Mouse (Mus musculus) right cerebral cortex, postnatal 4 days (tissue): Measurements from ENCODE around the gene Dnajb3.

Experiments used
- DNase-seq: peaks from one replicate; pipeline ENCODE4 v3.0.0-alpha.2; 2022

The Dnajb3 gene

DNA sequence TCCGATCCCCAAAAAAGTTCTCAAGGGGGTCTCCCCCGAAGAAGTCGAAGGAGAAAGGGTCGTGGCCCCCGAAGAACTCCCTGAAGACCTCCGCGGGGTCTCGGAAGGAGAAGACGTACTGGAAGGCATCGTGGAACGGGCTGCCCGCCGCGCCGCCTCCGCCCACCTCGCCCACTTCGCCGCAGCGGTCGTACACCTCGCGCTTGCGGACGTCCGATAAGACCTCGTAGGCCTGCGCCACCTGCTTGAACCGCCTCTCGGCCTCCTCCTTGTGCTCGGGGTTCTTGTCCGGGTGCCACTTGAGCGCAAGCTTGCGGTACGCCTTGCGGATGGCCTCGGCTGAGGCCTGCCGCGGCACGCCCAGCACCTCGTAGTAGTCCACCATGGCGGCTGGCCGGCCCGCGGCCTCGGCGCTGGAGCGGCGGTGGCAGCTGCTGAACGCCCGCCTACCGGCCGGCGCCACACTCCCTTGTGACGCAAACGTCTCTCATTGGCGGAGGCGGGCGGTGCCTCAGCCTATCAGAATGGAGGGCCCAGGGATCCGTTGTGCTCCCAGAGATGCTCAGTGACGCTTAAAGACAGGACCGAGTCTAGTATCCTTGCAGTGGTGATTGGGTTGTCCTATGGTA, at the start of gene Dnajb3:
Gene Dnajb3 (minus strand): TSS at position 489 of the 629 bp plus-strand sequence.
- peak; percentile 79 for DNase-seq

GRCm38 (mm10) chr1:88254793-88255465, 49.3 kb upstream of the Dnajb3 start:
- DNase-seq: no peak

- DNase-seq: no peak
Measured at GRCm38 (mm10) chr1:88253540-88253939, 48.0 kb upstream of the Dnajb3 start.

DNA sequence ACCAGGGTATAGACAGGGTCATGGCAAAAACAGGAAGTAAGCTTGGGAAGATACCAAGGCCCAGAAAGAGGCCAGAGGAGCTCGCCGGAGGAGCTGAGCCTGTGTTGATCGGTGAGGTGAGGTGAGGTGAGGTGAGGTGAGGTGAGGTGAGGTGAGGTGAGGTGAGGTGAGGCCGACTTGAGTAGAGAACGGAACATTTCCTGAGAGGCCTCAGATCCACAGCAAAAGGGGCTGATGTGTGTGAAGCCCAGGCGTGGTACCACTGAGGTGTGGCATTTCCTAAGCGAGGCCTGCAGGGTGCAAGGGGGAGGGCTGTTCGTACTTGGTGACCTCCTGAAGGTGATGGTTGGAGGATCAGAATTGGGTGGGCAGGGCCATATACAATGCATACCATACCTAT, 47.5 kb upstream of the Dnajb3 start:
- no peak for DNase-seq

DNA sequence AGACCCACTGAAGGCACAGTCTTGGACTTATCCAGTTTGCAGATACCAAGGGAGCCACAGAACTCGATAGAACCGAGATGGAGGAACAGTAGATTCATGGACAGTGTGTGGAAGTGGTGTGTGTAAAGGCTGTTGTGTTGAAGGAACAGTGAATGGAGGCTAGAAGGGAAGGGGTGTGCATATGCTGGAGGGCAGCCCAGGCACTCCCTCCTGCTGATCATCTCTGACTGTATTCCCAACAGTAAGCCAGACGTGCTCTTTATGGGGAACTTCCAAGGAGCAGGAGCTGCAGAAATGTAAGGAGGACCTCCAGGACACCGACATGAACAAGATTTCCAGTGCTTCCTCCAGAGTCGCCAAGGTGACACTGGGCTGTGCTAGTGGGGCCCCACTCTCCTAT, 44.4 kb upstream of the Dnajb3 start:
- DNase-seq: no peak

GRCm38 (mm10) chr1:88249596-88249995, 44.0 kb upstream of the Dnajb3 start:
- no peak for DNase-seq

DNA sequence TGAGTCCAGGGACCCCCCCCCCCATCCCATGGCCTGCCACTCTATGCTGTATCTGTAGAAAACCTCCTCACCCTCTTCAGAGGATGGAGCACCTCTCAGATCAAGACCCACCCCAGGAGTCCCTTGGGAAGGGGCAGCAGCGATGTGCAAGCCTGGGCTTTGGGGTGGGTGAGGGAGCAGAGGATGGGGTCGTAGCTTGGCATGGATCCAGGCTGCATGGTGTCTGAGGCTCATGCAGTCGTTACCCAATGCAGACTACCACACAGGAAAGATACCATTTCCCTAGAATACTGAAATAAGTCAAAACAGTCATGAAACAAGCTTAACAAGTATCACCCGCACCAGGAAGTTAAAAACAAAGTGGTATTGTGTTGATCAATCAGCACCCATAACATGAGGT, 43.1 kb upstream of the Dnajb3 start:
- no peak for DNase-seq

GRCm38 (mm10) chr1:88247660-88248059, 42.1 kb upstream of the Dnajb3 start:
- no peak for DNase-seq

- DNase-seq: no peak
Measured at GRCm38 (mm10) chr1:88246386-88246785, 40.8 kb upstream of the Dnajb3 start.

- no peak for DNase-seq
Measured at GRCm38 (mm10) chr1:88245881-88246280, 40.3 kb upstream of the Dnajb3 start.

GRCm38 (mm10) chr1:88243861-88244260, 38.3 kb upstream of the Dnajb3 start:
- DNase-seq: no peak

GRCm38 (mm10) chr1:88240579-88240978, 35.0 kb upstream of the Dnajb3 start:
- DNase-seq: no peak

- no peak for DNase-seq
Measured at GRCm38 (mm10) chr1:88240072-88240471, 34.5 kb upstream of the Dnajb3 start.

DNA sequence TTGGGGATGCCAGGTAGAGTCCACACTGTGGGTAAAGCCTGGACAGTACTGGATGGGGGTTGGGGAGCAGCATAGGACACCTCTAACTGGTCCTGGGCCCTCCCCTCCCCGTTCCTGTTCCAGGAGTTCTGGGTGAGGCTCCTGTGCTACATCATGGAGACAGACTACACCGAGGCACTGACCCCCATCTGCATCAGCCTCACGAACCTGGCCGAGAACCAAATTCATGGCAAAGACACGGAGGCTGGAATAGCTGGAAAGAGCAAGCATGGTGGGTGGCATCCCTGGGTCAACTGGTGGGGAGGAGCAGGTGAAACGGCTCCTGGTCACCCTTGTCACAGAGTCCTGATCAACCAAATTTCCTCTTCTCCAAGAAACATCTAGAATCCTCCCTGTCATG, 33.2 kb upstream of the Dnajb3 start:
- no peak for DNase-seq

DNA sequence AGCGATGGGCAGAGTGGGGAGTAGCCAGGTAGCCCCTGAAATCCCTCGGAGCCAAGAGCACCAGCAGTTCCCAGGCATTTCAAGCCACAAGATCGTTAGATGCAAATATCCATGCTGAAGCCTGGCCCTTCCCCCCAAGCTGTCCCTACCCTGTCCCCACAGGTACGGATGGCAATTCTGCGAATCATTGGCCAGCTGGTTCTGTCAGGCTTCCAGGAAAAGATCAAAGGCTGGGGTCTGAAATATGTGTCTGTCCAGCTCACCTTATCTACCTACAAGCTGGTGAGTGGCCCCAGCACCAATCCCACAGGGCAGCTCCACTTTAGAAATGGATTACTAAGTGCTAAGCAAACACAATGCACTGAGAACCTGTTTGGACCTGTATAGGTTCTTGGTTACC, 31.7 kb upstream of the Dnajb3 start:
- DNase-seq: no peak

- DNase-seq: no peak
Measured at GRCm38 (mm10) chr1:88235894-88236415, 30.4 kb upstream of the Dnajb3 start.

DNA sequence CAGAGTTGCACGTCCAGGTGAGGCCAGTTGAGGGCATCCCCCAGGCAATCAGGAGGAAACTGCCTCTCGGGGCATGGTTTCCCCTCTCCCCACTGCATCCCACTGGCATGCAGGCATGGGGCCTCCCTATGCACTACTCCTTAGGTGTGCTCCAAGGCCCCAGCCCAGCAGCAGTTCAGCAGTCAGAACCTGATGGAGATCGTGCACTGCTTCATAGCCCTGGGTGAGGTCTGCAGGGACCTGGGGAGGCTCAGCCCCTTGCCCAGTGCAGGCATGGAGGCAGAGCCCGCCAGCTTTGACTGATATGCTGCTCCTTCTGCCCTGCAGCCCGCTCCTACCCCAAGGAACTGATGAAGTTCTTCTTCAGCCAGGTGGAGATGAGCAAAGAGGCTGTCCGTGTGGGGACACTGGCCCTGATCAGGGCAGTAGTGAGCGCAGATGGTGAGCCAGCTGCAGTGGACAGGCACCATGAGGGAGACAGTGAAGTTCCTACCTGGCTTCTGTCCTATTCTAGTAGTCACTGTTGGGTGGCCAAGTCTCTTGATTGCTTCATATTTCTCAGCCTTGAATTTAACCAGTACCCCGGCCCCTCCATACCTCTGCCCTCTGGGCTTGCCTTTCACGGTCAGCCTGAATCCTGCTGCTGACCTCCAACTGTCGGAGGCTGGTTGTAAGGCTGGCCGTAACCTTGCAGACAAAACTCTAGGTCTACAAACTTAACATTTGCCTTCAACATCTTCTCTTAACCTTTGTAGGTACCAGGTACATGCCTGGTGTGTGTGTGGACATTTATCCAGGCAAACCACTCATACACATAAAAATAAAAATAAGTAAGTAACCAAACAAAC, 29.7 kb upstream of the Dnajb3 start:
- DNase-seq: no peak

DNA sequence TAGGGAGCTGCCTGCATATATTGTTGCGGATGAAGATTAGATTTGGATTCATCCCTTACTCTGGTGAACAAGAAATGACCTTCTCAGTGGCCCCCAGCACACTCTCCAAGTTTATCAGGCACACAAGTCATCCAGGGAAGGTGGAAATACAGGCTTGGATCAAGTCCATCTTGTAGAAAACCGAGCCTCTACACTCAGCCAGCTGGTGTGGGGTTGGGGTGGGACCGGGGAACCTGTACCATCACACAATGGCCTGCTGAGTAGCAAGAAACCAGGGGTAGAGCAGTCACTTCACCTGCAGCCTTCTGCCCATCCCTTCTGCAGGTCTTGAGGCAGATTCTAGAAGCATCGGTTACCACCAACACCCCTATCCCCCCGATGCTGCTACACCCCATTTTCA, 29.1 kb upstream of the Dnajb3 start:
- DNase-seq: no peak

GRCm38 (mm10) chr1:88234248-88234610, 28.6 kb upstream of the Dnajb3 start:
- DNase-seq: no peak

- DNase-seq: no peak
Measured at GRCm38 (mm10) chr1:88233421-88234247, 28.1 kb upstream of the Dnajb3 start.

DNA sequence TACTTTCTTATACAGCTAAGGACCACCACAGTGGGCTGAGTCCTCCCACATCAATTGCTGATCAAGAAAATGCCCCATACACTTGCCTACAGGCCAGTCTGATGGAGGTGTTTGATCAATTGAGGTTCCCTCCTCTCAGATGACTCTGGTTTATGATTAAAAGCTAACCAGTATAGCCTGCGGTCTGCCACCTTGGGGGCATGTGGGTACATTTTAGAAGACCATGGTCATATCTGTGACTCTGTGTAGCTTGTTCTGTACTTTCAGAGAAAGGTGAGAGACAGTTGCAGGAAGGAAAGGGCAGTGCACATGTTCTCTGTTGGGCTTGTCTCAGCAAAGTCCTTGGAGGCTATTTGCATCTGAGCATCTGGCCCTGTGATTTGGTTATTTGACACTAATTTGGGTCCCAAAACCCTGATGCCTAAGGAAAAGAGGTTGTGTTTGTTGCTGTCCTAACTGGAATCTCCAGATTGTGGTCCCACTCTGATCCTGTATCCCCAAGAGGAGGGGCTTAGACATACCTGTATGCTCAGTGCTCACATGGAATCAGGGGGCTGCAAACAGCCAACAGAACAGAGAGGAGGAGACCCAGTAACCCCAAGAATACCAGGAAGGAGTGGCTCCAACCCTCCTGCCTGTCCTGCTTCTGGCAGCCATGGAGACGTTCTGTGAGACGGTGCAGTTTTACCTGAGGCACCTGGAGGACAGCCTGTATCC, 27.2 kb upstream of the Dnajb3 start:
- DNase-seq: no peak
